Mouse (Mus musculus) forebrain, embryonic 13.5 days (tissue): ENCODE measurements around the gene Manbal. TPM values are rescaled to one million over a fixed set of nuclear protein-coding genes. Genes with fewer than 3 reads are reported as not detected.

Experiments used
- ATAC-seq: fragments of 200-750 bp; cut with Nextera tagmentation; 2 replicates; pipeline ENCODE4 v1.8.0; 2017
- H3K27ac ChIP-seq: fragments of 300-500 bp; sonication (generic); 2 replicates; pipeline ENCODE4 v1.5.1; 2015; ENCODE audit warnings: inconsistent platforms, mild to moderate bottlenecking, moderate library complexity
- H3K27me3 ChIP-seq: fragments of 300-500 bp; sonication (generic); 2 replicates; pipeline ENCODE4 v1.6.1; 2015; ENCODE audit warnings: mild to moderate bottlenecking, inconsistent platforms
- H3K36me3 ChIP-seq: fragments of 300-500 bp; sonication (generic); 2 replicates; pipeline ENCODE4 v1.6.1; 2015; ENCODE audit warnings: mild to moderate bottlenecking, inconsistent platforms; ENCODE audit not compliant: poor library complexity, severe bottlenecking
- H3K4me1 ChIP-seq: fragments of 300-500 bp; sonication (generic); 2 replicates; pipeline ENCODE4 v1.6.1; 2015; ENCODE audit warnings: inconsistent platforms
- H3K4me2 ChIP-seq: fragments of 300-500 bp; sonication (generic); 2 replicates; pipeline ENCODE4 v1.6.1; 2015; ENCODE audit warnings: inconsistent platforms, mild to moderate bottlenecking, moderate library complexity
- H3K4me3 ChIP-seq: fragments of 300-500 bp; sonication (generic); 2 replicates; pipeline ENCODE4 v1.5.1; 2015; ENCODE audit warnings: mild to moderate bottlenecking, inconsistent platforms
- H3K9ac ChIP-seq: fragments of 300-500 bp; sonication (generic); 2 replicates; pipeline ENCODE4 v1.6.1; 2015; ENCODE audit warnings: mild to moderate bottlenecking, inconsistent platforms
- H3K9me3 ChIP-seq: fragments of 300-500 bp; sonication (generic); replicated peaks from 2 replicates; pipeline ENCODE4 v1.6.1; 2016; ENCODE audit warnings: inconsistent platforms
- whole genome bisulfite sequencing: fragments of 180-500 bp; shearing (Covaris S2); methylation state at CpG from one replicate; pipeline ENCODE4 v1.1.7; 2015; 5-methylcytosine and 5-hydroxymethylcytosine counted together
- polyA plus RNA-seq: library from polyadenylated mRNA; unstranded; fragments of >200 nt; fragmentation: Nextera tagmentation; extraction: Ambion mirVana; gene quantifications from 2 replicates; pipeline ENCODE4 v1.2.1, GENCODE M21; 2015

Manbal gene
- polyA plus RNA-seq, 1 experiment from 2014 or later: 89.9 TPM

- Histone ChIP-seq H3K27ac (no peak overlapping the region), H3K36me3 (peaks cover 45% of the 10 kb centered on the region), H3K27me3 (no peaks in the 10 kb centered on the region), H3K4me2 (no peak overlapping the region), H3K4me3 (no peak overlapping the region), H3K9ac (no peak overlapping the region), H3K4me1 (no peaks in the 10 kb centered on the region), H3K9me3 (peaks cover 7% of the 10 kb centered on the region)
- 66% methylated on average over 13 of the region's 13 CpGs for WGBS
- ATAC-seq: no peak
These were observed 28.6 kb downstream of the Manbal start for GRCm38 (mm10) chr2:157395960-157396359.

GRCm38 (mm10) chr2:157397376-157397775 lies 30.0 kb downstream of the Manbal start:
- Histone ChIP-seq H3K27me3 (no peaks in the 10 kb centered on the region), H3K9ac (no peak overlapping the region), H3K36me3 (peaks cover 35% of the 10 kb centered on the region), H3K4me1 (no peaks in the 10 kb centered on the region), H3K4me2 (no peak overlapping the region), H3K4me3 (no peak overlapping the region), H3K27ac (no peak overlapping the region), H3K9me3 (peaks cover 7% of the 10 kb centered on the region)
- 87% methylated on average over 4 of the region's 4 CpGs for WGBS
- no peak for ATAC-seq

DNA sequence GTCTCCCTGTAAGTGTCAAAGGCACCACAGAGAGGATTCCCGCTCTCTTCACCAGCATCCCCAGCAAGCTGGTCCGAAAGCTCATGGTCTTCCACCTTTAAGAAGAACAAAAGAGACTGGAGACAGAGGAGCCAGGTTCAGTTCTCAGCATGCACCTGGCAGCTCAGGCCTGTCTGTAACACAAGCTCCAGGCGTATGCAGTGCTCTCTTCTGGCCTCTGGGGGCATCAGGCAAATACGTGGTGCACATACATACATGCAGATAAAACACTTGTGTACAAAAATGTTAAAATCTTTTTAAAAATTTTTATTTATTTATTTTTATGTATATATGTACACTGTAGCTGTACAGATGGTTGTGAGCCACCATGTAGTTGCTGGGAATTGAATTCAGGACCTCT lies 31.1 kb downstream of the Manbal start:
- Histone ChIP-seq H3K27me3 (no peaks in the 10 kb centered on the region), H3K27ac (no peak overlapping the region), H3K36me3 (peaks cover 35% of the 10 kb centered on the region), H3K4me3 (no peak overlapping the region), H3K9me3 (peaks cover 7% of the 10 kb centered on the region), H3K4me2 (no peak overlapping the region), H3K4me1 (no peaks in the 10 kb centered on the region), H3K9ac (no peak overlapping the region)
- 97% methylated on average over 4 of the region's 4 CpGs for WGBS
- ATAC-seq: no peak

- Histone ChIP-seq H3K4me1 (no peaks in the 10 kb centered on the region), H3K27ac (no peak overlapping the region), H3K9me3 (peaks cover 7% of the 10 kb centered on the region), H3K36me3 (peaks cover 35% of the 10 kb centered on the region), H3K4me3 (no peak overlapping the region), H3K27me3 (no peaks in the 10 kb centered on the region), H3K4me2 (no peak overlapping the region), H3K9ac (no peak overlapping the region)
- WGBS: 82% methylated on average over 10 of the region's 10 CpGs
- no peak for ATAC-seq
These were observed 32.4 kb downstream of the Manbal start for GRCm38 (mm10) chr2:157399797-157400196.

DNA sequence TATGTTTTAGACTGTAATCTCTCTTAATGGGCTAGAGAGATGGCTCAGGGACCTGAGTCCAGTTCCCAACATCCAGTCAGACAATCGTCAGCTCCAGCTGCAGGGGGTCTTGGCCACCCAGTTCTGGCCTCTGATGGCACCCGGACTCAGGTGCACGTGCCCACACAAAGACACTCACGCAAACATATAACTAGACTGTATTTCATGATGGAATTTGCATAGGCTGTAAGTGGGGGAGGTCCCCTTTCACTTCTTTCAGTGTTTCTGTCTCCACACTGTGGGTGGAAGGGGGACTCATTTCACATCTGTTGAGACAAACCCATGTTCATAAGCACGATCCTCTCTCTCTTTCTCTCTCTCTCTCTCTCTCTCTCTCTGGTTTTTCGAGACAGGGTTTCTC lies 33.1 kb downstream of the Manbal start:
- H3K27me3 ChIP-seq: no peaks in the 10 kb centered on the region
- H3K36me3 ChIP-seq: peaks cover 34% of the 10 kb centered on the region
- WGBS: 91% methylated on average over 6 of the region's 6 CpGs
- ATAC-seq: no peak
- H3K9me3 ChIP-seq: peaks cover 7% of the 10 kb centered on the region
- no peak overlapping the region for H3K27ac ChIP-seq
- no peak overlapping the region for H3K4me2 ChIP-seq
- no peak overlapping the region for H3K4me3 ChIP-seq
- no peak overlapping the region for H3K9ac ChIP-seq
- no peaks in the 10 kb centered on the region for H3K4me1 ChIP-seq

DNA sequence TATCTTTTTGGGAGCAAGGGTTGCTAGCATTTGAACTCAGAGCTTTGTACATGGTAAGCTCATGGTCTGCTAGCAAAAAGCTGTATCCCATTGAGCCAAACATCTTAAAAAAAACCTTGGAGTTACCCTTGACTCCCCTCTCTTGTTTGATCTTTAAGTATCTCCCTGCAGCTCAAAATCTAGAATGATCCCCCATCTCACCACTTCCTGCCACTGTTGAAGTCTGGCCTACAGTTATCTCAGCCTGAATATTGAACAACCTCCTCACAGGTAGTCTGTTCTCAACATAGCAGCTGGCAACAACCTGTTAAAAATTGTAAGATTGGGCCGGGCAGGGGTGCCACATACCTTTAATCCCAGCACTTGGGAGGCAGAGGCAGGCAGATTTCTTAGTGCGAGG lies 33.9 kb downstream of the Manbal start:
- Histone ChIP-seq H3K4me2 (no peak overlapping the region), H3K9ac (no peak overlapping the region), H3K4me1 (no peaks in the 10 kb centered on the region), H3K27me3 (no peaks in the 10 kb centered on the region), H3K4me3 (no peak overlapping the region), H3K9me3 (peaks cover 7% of the 10 kb centered on the region), H3K36me3 (peaks cover 26% of the 10 kb centered on the region), H3K27ac (no peak overlapping the region)
- 94% methylated on average over 2 of the region's 2 CpGs for WGBS
- ATAC-seq: no peak

DNA sequence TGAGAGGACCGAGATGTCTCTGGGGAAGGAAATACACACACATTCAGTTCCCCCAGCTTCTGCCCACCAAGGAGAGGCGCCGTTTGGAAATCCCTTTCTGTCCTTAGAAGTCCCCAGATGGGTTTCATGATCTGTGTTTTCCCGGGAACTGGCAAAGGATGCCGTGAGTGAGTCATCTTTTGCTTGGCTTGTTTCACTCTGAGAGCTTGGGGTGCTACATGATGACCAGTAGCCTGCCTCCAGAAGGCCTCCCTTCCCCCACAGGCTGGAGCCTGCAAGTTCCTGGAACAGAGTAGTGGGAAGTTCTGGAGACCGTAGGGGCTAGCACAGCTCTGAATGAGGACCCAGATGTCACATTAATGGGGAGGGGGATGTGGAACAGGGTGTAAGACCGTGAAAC lies 40.2 kb downstream of the Manbal start:
- Histone ChIP-seq H3K4me1 (peaks cover 8% of the 10 kb centered on the region; the same call in 1 of the 2 replicates), H3K4me2 (no peak overlapping the region), H3K4me3 (no peak overlapping the region), H3K36me3 (no peaks in the 10 kb centered on the region; the same call in 1 of the 2 replicates), H3K9ac (no peak overlapping the region), H3K9me3 (no peaks in the 10 kb centered on the region), H3K27me3 (no peaks in the 10 kb centered on the region), H3K27ac (no peak overlapping the region)
- ATAC-seq: no peak
- 86% methylated on average over 7 of the region's 7 CpGs for WGBS

DNA sequence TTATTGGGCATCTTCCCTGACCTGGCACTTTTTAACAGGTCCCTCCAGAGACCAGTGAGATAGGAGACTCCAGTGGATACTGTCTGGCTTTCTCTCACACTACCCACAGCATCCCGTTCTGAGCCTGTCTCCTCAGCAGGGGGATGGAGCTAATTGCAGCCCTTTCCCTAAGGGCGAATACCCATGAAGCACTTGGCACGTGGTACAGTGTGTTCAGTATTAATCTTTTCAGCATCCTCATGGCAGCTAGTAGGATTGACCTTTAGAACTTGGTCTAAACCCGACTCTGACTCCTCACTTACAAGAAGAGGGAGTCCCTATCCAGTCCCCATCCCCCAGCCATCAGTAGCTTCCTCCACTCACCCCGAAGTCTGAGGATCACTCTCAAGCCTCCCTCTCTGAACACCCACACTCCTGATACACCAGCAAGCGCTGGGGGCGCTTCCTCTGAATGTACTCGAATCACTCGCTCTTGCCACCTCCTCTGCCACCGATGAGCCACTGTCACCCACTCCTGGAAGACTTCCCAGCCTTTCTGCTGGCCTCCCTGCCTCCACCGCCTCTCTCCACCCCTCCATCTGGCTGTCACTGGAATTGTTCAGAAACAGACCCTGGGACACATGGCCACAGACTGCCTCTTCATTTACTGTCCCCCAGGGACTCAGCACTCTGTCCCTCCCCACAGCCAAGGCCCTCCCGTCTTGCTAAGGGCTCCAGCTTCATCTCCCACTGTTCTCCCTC lies 42.6 kb downstream of the Manbal start:
- H3K9ac ChIP-seq: no peak overlapping the region
- H3K27me3 ChIP-seq: no peaks in the 10 kb centered on the region
- H3K4me3 ChIP-seq: no peak overlapping the region
- H3K4me1 ChIP-seq: peaks cover 8% of the 10 kb centered on the region; the same call in 1 of the 2 replicates
- ATAC-seq: no peak
- H3K36me3 ChIP-seq: no peaks in the 10 kb centered on the region
- 67% methylated on average over 12 of the region's 12 CpGs for WGBS
- no peak overlapping the region for H3K4me2 ChIP-seq
- H3K27ac ChIP-seq: peak overlapping the region; percentile 27; the same call in 1 of the 2 replicates
- no peaks in the 10 kb centered on the region for H3K9me3 ChIP-seq

DNA sequence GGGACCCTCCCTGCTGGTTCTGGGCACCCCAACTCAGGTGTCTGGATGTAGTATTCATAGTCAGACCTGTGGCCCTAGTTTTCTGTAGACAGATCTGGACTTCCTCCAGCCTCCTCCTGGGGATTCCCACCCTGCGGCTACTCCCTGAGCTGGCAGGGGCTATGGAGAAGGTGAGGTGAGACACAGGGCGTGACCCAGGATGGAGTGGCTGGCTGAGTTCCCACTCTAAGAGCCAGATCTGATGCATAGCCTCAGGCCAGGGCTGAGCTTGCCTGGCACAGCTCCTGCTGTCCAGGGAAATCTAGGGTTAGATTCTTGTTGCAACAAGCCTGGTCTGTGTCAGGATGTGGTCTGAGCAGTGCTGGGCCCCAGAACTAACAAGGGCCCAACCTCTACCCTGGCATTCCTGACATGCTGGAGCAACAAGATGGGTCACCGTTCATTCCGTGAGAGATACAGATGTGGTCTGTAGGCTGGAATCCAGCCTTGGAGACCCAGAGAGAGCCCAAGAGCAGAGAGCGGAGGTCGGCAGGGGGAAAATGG lies 43.8 kb downstream of the Manbal start:
- Histone ChIP-seq H3K4me2 (no peak overlapping the region), H3K4me1 (peaks cover 8% of the 10 kb centered on the region; the same call in 1 of the 2 replicates), H3K27ac (no peak overlapping the region), H3K4me3 (no peak overlapping the region), H3K27me3 (no peaks in the 10 kb centered on the region), H3K9me3 (no peaks in the 10 kb centered on the region), H3K36me3 (no peaks in the 10 kb centered on the region), H3K9ac (no peak overlapping the region; the same call in 1 of the 2 replicates)
- ATAC-seq: no peak
- 94% methylated on average over 6 of the region's 6 CpGs for WGBS

- H3K4me2 ChIP-seq: no peak overlapping the region
- WGBS: 85% methylated on average over 7 of the region's 7 CpGs
- no peak for ATAC-seq
- H3K9ac ChIP-seq: no peak overlapping the region
- no peak overlapping the region for H3K27ac ChIP-seq
- H3K4me3 ChIP-seq: no peak overlapping the region
- H3K36me3 ChIP-seq: no peaks in the 10 kb centered on the region
- H3K27me3 ChIP-seq: no peaks in the 10 kb centered on the region
- H3K4me1 ChIP-seq: peaks cover 8% of the 10 kb centered on the region; the same call in 1 of the 2 replicates
- no peaks in the 10 kb centered on the region for H3K9me3 ChIP-seq
These were observed 45.1 kb downstream of the Manbal start for GRCm38 (mm10) chr2:157412497-157412896.

DNA sequence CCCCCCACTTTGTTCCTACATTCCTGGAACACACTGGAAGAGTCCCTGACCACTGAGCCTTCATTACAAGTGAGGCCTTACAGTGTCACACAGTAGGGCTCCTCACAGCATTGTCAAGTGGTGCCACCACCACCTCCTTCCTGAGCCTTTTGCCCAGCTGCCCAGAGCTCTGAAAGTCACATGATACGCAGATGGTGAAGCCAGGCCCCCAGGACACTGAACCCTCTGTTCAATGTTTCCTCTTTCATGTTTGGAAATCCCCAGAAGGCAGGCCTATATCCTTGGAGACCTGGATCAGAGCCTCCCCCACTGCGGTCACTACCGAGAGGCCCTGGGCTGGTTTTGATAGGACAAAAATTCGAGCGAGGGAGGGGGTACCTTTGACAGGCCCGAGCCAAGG lies 49.8 kb downstream of the Manbal start:
- Histone ChIP-seq H3K27me3 (no peaks in the 10 kb centered on the region), H3K4me3 (no peak overlapping the region), H3K9ac (no peak overlapping the region), H3K27ac (no peak overlapping the region), H3K4me2 (no peak overlapping the region), H3K9me3 (no peaks in the 10 kb centered on the region), H3K4me1 (peaks cover 9% of the 10 kb centered on the region; the same call in 1 of the 2 replicates), H3K36me3 (no peaks in the 10 kb centered on the region)
- no peak for ATAC-seq
- 70% methylated on average over 6 of the region's 6 CpGs for WGBS

GRCm38 (mm10) chr2:157418206-157418605 lies 50.8 kb downstream of the Manbal start, which contains the start of gene Src:
Src (plus strand) TSS chr2:157418444.
- H3K4me3 ChIP-seq: no peak within 1 kb of the TSS
- H3K4me2 ChIP-seq: no peak within 1 kb of the TSS
- whole genome bisulfite sequencing: 26% methylated on average over 13 of the region's 13 CpGs
- H3K27ac ChIP-seq: no peak within 1 kb of the TSS
- H3K9ac ChIP-seq: no peak within 1 kb of the TSS
- H3K27me3 ChIP-seq: no peaks in the 10 kb centered on the region
- no peak for ATAC-seq
- H3K9me3 ChIP-seq: no peaks in the 10 kb centered on the region
- peaks cover 15% of the 10 kb centered on the region for H3K4me1 ChIP-seq
- H3K36me3 ChIP-seq: no peaks in the 10 kb centered on the region
